Mouse (Mus musculus) kidney, adult 8-10 months (tissue): Measurements from ENCODE around the gene Slc43a3.

Experiments
- DNase-seq, 2 experiments: peaks; one replicate each; pipeline ENCODE4 v3.0.0; 2022

Slc43a3 gene

GRCm38 (mm10) chr2:84987930-84988329 lies 51.6 kb downstream of the Slc43a3 start, which contains the start of gene Prg3:
TSS of gene Prg3 (plus strand) at chr2:84988215.
- no peak for DNase-seq

- no peak for DNase-seq
Measured at GRCm38 (mm10) chr2:84996376-84996775, 60.0 kb downstream of the Slc43a3 start.

GRCm38 (mm10) chr2:84999486-85000181 lies 63.3 kb downstream of the Slc43a3 start:
- peak; percentile 7 to 18 for DNase-seq

- DNase-seq = peak; percentile 14 to 33
Measured at GRCm38 (mm10) chr2:85001497-85001896, 65.1 kb downstream of the Slc43a3 start.

GRCm38 (mm10) chr2:85002575-85002974 lies 66.2 kb downstream of the Slc43a3 start:
- no peak for DNase-seq

- DNase-seq = no peak
Measured at GRCm38 (mm10) chr2:85004341-85004740, 68.0 kb downstream of the Slc43a3 start.

GRCm38 (mm10) chr2:85006600-85006999 lies 70.2 kb downstream of the Slc43a3 start:
- no peak for DNase-seq

GRCm38 (mm10) chr2:85007729-85008128 lies 71.3 kb downstream of the Slc43a3 start:
- peak in 1 of 2 experiments; percentile 29 for DNase-seq
